Mouse (Mus musculus) layer of hippocampus, postnatal 10 days (tissue): ENCODE results near the gene Psma4. TPM values are rescaled to one million over a fixed set of nuclear protein-coding genes. Genes with fewer than 3 reads are reported as not detected.
A peak's percentile ranks its signal among the peaks of the same experiment; 100 is the strongest.
"Not testable (repeated sequence)": the region's sequence is repeated elsewhere in the genome, so short reads cannot be mapped to it uniquely, and the experiment has no call there.

Source experiments
- DNase-seq, 2 experiments: peaks; one replicate each; pipeline ENCODE4 v3.0.0; 2021; ENCODE audit warnings: low spot score in 2 of 2
- long read RNA-seq: library from polyadenylated mRNA; stranded (forward); transcript quantifications from one replicate; pipeline ENCODE4 v2.0.0, GENCODE M21; 2023
- total RNA-seq, 2 experiments: library from RNA; stranded (reverse); gene quantifications; 2 replicates each; pipeline ENCODE4 v1.2.3; 2021

Gene Psma4
- 100 to 1,000 TPM; 159 to 168 TPM for total RNA-seq
- long read RNA-seq, transcript Psma4-201 (9 exons, 1,165 nt) = major isoform, 110 of 120 reads
- long read RNA-seq, partial matches to known transcripts = 4 of 120 reads
- long read RNA-seq, other reads (novel, unspliced or antisense) = 4 of 120 reads

GRCm38 (mm10) chr9:54950575-54951321 is at the start of gene Psma4, which contains the start of gene AY074887:
TSS of gene Psma4 (plus strand) at chr9:54950790.
TSS of gene AY074887 (minus strand) at chr9:54950998.
- peak; percentile 84 to 92 for DNase-seq

GRCm38 (mm10) chr9:54909446-54909845 is 41.1 kb upstream of the Psma4 start:
- DNase-seq = no peak

- DNase-seq = no peak
These were observed 35.0 kb upstream of the Psma4 start for GRCm38 (mm10) chr9:54915576-54915975.

- no peak for DNase-seq
These were observed 34.2 kb upstream of the Psma4 start for GRCm38 (mm10) chr9:54916401-54916800.

- peak; percentile 82 to 86 for DNase-seq
These were observed 33.4 kb upstream of the Psma4 start, which contains the start of gene Hykk for GRCm38 (mm10) chr9:54917010-54917677. TSS of gene Hykk (plus strand) at chr9:54917283.

GRCm38 (mm10) chr9:54918191-54918590 is 32.4 kb upstream of the Psma4 start:
- DNase-seq = no peak

GRCm38 (mm10) chr9:54918781-54919180 is 31.8 kb upstream of the Psma4 start:
- DNase-seq = no peak

GRCm38 (mm10) chr9:54919946-54920345 is 30.6 kb upstream of the Psma4 start:
- no peak for DNase-seq

GRCm38 (mm10) chr9:54930741-54931140 is 19.8 kb upstream of the Psma4 start:
- no peak for DNase-seq

GRCm38 (mm10) chr9:54931765-54932164 is 18.8 kb upstream of the Psma4 start:
- DNase-seq = no peak

GRCm38 (mm10) chr9:54932379-54932778 is 18.2 kb upstream of the Psma4 start:
- no peak for DNase-seq

- DNase-seq = no peak
These were observed 8.5 kb upstream of the Psma4 start for GRCm38 (mm10) chr9:54942071-54942470.

GRCm38 (mm10) chr9:54944467-54944866 is 6.1 kb upstream of the Psma4 start:
- no peak for DNase-seq

GRCm38 (mm10) chr9:54946256-54946655 is 4.3 kb upstream of the Psma4 start:
- no peak for DNase-seq

GRCm38 (mm10) chr9:54949465-54949864 is 1.1 kb upstream of the Psma4 start:
- DNase-seq = no peak

- DNase-seq = not testable (repeated sequence)
These were observed 428 bp upstream of the Psma4 start for GRCm38 (mm10) chr9:54950162-54950561.

- no peak for DNase-seq
These were observed 10.5 kb downstream of the Psma4 start for GRCm38 (mm10) chr9:54961059-54961458.

- no peak for DNase-seq
These were observed 13.1 kb downstream of the Psma4 start for GRCm38 (mm10) chr9:54963669-54964068.

- no peak for DNase-seq
These were observed 19.5 kb downstream of the Psma4 start for GRCm38 (mm10) chr9:54969972-54970637.

GRCm38 (mm10) chr9:54980674-54981073 is 30.1 kb downstream of the Psma4 start, which contains the start of gene Chrna5:
TSS of gene Chrna5 (plus strand) at chr9:54980880.
- no peak for DNase-seq
